Mouse (Mus musculus): ENCODE results near the gene Pcif1. TPM values are rescaled to one million over a fixed set of nuclear protein-coding genes. Genes with fewer than 3 reads are reported as not detected.

Gene Pcif1
- 130 TPM for polyA plus RNA-seq (2017; shearing (Covaris generic))

GRCm38 (mm10) chr2:164879228-164879567 lies at the start of gene Pcif1:
Gene Pcif1, plus strand, starts transcription at chr2:164879304.

GRCm38 (mm10) chr2:164832748-164833301 lies 46.3 kb upstream of the Pcif1 start, which contains the start of gene Ctsa:
Gene Ctsa, plus strand, starts transcription at chr2:164832873.

GRCm38 (mm10) chr2:164833314-164833959 lies 45.7 kb upstream of the Pcif1 start, which contains the start of gene Neurl2:
Gene Neurl2, minus strand, starts transcription at chr2:164833456.

GRCm38 (mm10) chr2:164857101-164857821 lies 21.8 kb upstream of the Pcif1 start, which contains the start of gene Pltp:
Gene Pltp, minus strand, starts transcription at chr2:164857711.

GRCm38 (mm10) chr2:164911086-164912048 lies 32.3 kb downstream of the Pcif1 start, which contains the start of gene Zfp335:
Gene Zfp335, minus strand, starts transcription at chr2:164911757.

GRCm38 (mm10) chr2:164940140-164940830 lies 61.2 kb downstream of the Pcif1 start, which contains the start of gene Mmp9:
Gene Mmp9, plus strand, starts transcription at chr2:164940780.

Other genes starting within 250 kb of the Pcif1 start
- not detected for gene Wfdc16, start 240.5 kb upstream of the Pcif1 start, polyA plus RNA-seq (2017; shearing (Covaris generic))
- gene Wfdc10, start 223.3 kb upstream of the Pcif1 start, polyA plus RNA-seq (2017; shearing (Covaris generic)): not detected
- gene Wfdc9, start 222.7 kb upstream of the Pcif1 start, polyA plus RNA-seq (2017; shearing (Covaris generic)): not detected
- not detected for gene Wfdc11, start 205.2 kb upstream of the Pcif1 start, polyA plus RNA-seq (2017; shearing (Covaris generic))
- not detected for gene Wfdc13, start 194.2 kb upstream of the Pcif1 start, polyA plus RNA-seq (2017; shearing (Covaris generic))
- gene Spint4, start 180.8 kb upstream of the Pcif1 start, polyA plus RNA-seq (2017; shearing (Covaris generic)): not detected
- not detected for gene Spint5, start 164.0 kb upstream of the Pcif1 start, polyA plus RNA-seq (2017; shearing (Covaris generic))
- gene Wfdc3, start 133.4 kb upstream of the Pcif1 start, polyA plus RNA-seq (2017; shearing (Covaris generic)): 0.11 TPM
- 67.0 TPM for gene Dnttip1, start 133.3 kb upstream of the Pcif1 start, polyA plus RNA-seq (2017; shearing (Covaris generic))
- gene Ube2c, start 109.4 kb upstream of the Pcif1 start, polyA plus RNA-seq (2017; shearing (Covaris generic)): 4.3 TPM
- not detected for gene Tnnc2, start 99.3 kb upstream of the Pcif1 start, polyA plus RNA-seq (2017; shearing (Covaris generic))
- 5.7 TPM for gene Snx21, start 93.5 kb upstream of the Pcif1 start, polyA plus RNA-seq (2017; shearing (Covaris generic))
- 39.1 TPM for gene Acot8, start 74.4 kb upstream of the Pcif1 start, polyA plus RNA-seq (2017; shearing (Covaris generic))
- gene Zswim3, start 74.2 kb upstream of the Pcif1 start, polyA plus RNA-seq (2017; shearing (Covaris generic)): 6.1 TPM
- 21.3 TPM for gene Zswim1, start 56.6 kb upstream of the Pcif1 start, polyA plus RNA-seq (2017; shearing (Covaris generic))
- gene Spata25, start 50.8 kb upstream of the Pcif1 start, polyA plus RNA-seq (2017; shearing (Covaris generic)): not detected
- 167 TPM for gene Ctsa, start 46.4 kb upstream of the Pcif1 start, polyA plus RNA-seq (2017; shearing (Covaris generic))
- gene Neurl2, start 45.8 kb upstream of the Pcif1 start, polyA plus RNA-seq (2017; shearing (Covaris generic)): 1.8 TPM
- 0.26 TPM for gene Pltp, start 21.6 kb upstream of the Pcif1 start, polyA plus RNA-seq (2017; shearing (Covaris generic))
- 43.9 TPM for gene Zfp335, start 32.5 kb downstream of the Pcif1 start, polyA plus RNA-seq (2017; shearing (Covaris generic))
- 5.9 TPM for gene Mmp9, start 61.5 kb downstream of the Pcif1 start, polyA plus RNA-seq (2017; shearing (Covaris generic))
- gene Slc12a5, start 81.5 kb downstream of the Pcif1 start, polyA plus RNA-seq (2017; shearing (Covaris generic)): 0.26 TPM
- 61.4 TPM for gene Ncoa5, start 155.6 kb downstream of the Pcif1 start, polyA plus RNA-seq (2017; shearing (Covaris generic))
- 0.89 TPM for gene Cd40, start 176.3 kb downstream of the Pcif1 start, polyA plus RNA-seq (2017; shearing (Covaris generic))
- gene 1700025C18Rik, start 211.4 kb downstream of the Pcif1 start, polyA plus RNA-seq (2017; shearing (Covaris generic)): not detected

Measured in CD4-positive, CD25-positive, alpha-beta regulatory T cell (primary cell).